Mouse (Mus musculus) kidney, postnatal 10 days (tissue): Measurements from ENCODE around the gene Ly86.

Experiments used
- DNase-seq: peaks from one replicate; pipeline ENCODE4 v3.0.0; 2021; ENCODE audit warnings: mixed read lengths

Ly86 gene

DNA sequence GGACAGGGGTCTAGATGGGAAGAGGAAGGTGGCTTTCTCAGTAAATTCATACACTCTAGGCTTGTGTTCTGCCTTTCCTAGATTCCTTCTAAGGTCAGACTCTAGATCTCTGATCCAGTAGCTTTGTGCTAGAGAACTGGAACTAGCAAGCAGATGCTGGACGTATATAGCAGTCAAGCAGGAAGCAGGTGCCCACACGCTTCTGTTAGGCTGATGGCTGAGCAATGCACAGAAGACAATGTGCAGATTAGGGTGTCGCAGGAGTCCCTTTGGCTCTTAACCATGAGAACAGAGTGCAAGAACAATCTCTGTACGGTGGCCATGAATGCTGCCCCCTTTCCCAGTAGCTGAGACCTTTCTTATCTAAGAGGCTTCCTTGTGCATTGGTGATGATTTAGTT lies 9.4 kb downstream of the Ly86 start:
- DNase-seq: no peak

DNA sequence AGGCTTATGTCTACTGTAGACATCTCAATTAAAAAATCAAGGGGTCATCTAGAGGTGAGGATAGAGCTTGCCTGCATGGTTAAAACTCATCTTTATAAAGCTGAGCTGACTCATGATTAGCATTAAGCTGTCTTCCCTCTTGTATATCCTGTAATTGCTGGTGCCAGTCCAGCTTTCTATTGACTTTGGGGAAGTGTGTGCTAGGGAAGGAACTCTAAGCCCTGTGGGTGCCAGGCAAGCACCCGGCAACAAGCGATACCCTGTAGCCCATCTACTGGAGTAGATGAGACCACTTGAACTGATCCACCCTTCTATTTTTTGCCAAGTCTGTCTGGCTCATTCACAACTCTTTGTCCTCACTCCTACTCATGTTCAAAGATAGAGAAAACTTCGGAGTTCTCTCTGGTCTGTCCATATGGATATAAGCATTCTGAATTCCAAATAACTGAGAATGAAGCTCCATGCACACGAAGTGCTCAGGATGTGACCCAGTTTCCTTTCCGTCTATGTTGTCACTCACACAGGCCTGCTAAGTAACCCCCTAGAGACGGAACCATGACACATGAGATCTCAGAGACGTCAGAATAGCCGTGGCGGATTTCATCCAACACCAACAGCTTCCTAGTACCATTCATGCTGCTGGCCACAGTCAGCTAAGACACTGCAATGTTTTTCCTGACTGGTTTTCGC lies 10.8 kb downstream of the Ly86 start:
- DNase-seq: no peak

DNA sequence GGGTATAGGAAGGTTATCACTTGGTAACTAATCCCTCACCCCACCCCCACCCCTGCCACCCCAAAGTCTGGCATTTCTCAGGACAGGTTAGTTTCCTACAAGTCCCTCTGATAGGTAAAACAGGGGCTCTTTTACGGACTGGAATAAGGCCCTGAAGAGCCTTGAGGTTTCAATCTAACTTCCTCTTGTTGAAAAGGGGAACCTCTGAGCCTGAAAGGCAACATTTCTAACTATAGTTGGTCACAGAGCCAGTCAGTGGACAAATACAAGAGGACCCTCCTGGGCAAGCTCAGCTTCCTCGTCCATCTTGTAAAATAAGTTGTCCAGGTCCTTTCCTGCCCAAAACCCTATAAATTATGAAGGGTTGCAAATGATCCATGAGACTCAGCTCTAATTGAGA lies 11.5 kb downstream of the Ly86 start:
- no peak for DNase-seq

DNA sequence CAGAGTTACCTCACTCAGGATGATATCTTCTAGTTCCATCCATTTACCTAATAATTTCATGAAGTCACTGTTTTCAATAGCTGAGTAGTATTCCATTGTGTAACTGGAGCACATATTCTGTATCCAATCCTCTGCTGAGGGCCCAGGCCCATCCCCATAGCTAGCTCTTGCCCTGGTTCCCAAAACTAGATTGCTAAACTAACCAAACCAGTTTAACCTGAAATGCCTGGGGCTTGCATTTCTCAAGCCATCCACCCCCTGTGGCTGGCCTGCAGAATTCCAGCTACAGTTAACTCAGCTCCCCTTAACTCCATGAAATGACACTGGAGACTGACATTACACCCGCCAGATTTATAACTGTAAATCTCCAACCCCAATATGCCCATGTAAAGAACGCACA lies 13.1 kb downstream of the Ly86 start:
- no peak for DNase-seq

DNA sequence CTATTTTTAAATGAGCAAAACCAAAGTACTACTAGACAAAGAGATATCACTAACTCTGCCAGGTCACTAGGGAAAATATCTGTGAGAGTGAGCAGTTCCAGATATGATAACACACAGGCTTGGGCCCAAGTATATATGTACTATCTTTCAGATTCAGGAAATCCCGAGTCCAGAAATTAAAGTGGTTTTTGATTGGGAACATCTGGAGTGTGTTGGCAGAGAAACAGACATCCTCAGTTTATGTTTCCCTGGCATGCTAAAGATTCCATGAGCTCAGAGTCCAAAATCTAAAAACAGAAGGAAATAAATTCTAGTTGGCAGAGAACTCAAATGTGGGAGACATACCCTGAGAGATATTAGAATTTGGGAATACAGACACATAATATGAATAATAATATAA lies 16.2 kb downstream of the Ly86 start:
- DNase-seq: no peak

DNA sequence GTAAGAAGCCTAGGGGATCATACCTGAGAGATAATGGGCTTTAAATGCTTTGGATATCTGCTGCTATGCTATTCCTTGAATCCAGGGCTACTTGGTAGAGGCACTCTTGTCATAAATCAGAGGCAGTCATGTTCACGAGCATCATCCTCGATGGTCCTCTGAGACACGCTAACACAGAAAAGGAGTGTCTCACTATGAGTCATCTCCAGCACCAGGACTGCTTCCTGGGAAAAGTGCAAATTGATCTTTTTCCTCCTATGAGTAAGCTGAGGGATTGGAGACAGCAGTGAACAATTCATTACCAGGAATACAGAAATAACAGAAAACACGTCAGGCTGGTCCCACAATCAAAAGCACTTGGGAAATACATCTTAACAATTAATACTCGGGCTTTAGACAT lies 19.3 kb downstream of the Ly86 start:
- DNase-seq: no peak

DNA sequence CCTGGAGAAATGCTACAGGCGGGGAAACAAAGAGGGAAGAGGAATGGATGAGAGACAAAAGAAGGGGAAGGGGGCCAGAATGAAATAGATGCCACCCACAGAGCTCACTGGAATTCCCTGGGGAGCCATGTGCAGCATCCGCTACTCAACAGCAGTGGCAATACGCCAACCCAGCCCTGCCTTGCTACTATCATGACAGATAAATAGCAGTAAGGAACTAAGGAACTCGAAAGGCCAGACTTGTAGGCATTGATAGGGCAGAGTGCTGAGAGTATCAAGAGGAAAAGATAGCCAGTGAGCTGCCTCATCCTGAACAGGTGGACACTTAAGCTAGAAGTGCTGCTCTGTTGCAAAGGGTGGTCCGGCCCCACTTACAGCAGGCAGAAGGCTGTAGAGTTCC lies 31.4 kb downstream of the Ly86 start:
- DNase-seq: peak; percentile 57

DNA sequence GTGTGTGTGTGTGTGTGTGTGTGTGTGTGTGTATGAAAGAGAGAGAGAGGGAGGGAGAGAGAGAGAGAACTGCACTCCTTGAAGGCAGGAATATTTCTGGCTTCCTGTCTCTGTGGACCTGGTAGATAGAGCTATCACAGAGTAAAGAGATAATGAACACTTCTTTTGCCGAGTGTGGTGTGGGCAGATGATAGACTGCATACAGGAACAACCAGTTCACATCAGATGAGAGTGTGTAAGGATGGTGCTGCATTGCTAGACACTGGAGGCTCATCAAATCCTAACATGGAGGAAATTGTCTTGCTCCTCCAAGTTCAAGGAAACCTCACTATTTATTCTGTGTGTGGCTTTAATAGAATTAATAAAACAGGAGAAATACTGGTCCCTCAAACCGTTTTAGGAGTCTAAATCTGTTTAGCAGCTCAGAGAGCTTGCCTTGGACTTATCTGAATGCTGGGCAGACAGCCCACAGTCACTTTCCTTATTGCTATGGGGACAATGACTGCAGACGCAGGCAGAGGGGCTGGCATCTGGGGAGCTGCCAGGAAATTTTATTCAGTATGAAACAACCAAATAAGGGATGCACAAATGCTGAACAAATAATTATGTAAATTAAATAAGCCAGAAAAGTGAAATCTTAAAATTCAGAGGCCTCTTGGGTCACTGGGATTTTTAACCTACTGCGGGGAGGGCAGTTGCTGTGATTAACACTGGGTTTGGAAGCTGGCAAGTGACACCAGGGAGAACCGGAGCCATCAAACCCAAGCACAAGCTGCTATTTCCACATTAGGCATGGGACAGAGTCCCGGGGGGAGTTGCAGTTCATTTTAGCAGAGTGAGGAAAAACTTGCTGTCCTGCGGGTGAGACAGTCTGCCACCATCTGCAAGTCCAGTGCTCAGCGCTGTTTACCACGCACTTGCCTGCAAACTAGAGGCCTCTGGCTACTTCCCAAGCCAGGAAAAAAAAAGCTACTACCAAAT lies 43.5 kb downstream of the Ly86 start:
- DNase-seq: peak; percentile 9

DNA sequence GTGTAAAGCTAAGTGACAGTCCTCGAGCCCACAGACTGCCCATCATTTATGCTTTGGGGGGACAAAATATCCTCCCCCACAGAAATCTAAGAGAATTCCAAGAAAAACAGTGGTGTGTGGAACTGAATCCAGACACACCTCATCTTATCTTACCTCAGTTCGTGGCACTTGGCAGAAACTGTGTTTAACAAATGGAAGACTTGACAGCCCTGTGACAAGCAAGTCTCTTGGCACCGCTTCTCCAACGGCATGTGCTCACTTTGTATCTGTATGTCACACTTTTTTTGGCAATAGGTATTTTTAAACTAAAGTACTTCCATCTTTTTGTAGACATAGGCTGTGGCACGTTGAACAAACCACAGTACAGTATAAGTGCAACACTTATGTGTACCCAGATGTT lies 44.3 kb downstream of the Ly86 start:
- no peak for DNase-seq

DNA sequence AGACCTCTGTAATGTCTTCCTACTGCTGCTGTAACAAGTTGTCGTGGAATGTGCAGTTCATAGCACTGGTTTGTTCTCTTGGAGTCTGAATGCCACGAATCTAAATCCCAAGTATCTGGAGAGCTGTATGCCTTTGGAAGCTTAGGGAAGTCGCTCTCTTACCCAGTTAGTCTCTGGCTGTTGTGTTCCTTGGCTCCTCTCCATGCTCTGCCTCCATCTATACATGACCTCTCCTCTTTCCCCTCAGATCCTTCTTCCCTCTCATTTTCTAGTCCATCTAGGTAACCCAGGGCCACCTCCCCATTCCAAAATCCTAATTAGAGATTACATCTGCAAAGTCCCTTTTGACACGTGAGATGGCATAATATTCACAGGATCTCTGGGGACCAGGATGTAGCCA lies 53.8 kb downstream of the Ly86 start:
- no peak for DNase-seq

DNA sequence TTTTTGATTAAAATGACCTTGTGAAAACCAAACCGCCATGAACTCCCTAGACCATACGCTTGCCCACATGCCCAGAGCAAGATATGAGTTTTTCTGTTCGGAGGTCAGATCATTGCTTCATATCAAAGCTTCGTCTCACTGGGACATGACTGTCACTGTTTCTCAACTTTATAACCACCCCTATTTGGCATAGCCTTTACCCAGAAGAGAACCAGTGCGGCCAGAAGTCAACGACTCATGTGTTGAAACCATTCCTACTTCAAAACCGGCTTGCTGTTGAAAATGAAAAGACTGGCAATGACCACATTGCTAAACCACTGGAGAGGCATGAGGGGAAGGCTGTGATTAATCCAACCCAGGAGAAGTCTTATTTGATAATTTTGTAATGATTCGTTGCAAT lies 54.3 kb downstream of the Ly86 start:
- DNase-seq: no peak

DNA sequence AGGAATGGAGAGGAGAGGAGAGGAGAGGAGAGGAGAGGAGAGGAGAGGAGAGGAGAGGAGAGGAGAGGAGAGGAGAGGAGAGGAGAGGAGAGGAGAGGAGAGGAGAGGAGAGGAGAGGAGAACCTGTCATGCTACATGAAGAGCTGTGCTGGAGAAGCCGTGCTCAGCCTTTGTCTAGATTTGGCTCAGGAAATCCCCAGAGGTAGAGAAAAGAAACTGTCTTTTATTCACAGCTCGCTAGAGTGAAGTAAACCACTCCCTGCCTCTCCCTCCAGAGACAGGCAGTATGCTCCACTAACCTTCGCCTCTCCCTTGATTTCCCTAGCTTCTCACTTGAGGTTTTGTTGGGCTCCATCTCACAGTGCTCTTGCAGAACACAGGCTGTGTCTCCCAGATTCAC lies 57.4 kb downstream of the Ly86 start:
- DNase-seq: no peak

DNA sequence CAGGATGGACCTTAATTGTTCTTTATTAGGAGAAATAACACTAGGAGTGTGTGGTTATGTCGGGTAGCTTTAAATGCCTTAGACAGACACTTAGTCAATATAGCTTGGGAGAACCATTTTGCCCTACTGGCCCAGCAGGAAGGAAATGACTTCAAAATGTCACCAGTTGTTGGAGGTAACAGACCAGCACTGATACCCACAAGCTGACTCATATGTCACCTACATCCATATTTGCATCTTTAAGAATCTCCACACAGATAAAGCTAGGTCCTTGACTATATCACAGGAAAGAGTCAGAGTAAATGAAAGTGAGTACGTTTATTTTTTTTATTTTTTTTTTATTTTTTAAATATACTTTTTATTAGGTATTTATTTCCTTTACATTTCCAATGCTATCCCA lies 58.7 kb downstream of the Ly86 start:
- DNase-seq: no peak

DNA sequence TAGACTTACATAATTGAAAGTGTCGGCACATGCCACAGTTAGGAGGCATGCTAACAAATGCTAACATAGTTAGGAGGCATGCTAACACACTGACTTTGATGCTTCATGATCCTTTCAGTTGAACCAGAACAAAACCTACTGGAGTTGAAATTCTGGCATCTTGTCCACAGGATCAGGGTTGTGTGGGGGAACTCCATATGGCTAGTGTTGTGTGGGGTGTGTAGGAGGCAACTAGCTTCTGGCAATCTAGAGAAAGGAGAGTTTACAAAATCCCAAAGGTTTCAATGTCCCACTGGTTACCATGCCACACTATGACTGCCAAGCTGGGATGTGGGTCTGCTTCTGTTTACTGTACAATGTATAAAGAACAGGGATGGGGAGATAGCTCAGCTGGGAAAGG lies 70.7 kb downstream of the Ly86 start:
- DNase-seq: no peak

DNA sequence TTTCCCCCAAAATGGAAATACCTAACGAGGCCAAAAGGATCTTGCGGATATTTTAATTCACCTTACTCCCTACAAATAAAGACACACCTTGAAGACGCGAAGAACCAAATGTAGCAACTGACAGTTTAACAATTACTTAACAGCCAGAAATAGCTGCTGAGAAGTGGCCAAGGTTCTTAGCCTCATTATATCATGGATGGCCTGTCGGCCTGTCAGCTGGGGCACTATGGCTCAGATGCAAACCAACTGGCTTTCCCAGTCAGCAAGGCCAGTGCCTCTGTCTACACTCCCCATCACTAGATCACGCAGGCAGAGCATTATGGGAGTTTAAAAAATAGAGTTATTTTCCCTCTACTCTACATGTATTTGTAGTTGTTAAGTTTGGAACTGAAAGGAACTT lies 78.4 kb downstream of the Ly86 start:
- peak; percentile 22 for DNase-seq

DNA sequence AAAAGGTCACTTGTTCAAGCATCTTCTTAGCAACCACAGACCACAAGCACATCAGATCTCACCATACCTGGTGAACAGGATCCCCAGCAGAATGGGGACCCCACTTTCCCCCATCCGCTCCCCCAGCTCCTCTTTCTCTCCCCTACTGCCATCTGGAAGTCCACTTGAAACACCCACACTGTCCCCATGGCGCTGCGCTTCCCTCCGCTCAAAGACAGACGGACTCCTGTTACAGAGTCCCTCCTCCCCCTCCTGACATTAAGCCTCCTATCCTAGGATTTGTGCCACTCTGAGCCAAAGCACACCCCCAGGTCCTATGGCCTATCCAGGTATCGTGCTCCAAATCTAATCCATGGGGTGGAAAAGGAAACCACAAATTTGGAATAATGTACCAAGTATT lies 79.9 kb downstream of the Ly86 start:
- no peak for DNase-seq

DNA sequence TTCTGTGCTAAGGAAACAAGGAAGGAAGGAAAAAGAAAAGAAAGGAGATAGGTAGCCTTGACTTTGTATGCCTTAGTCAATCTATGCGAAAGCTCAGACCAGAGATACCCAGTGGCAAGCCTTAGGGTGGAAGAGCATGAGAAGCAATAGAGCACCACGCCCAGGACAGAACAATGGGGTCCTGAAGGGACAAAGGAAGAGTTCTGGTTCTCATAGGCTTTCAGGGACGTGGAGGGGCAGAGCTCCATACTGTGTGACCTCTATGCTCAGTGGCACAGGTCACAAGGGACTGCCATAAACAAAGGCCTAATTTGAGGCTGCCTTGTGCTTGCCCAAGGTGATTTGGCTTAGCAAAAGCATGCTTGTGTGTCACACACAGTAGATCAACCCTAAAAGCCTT lies 80.4 kb downstream of the Ly86 start:
- DNase-seq: no peak

DNA sequence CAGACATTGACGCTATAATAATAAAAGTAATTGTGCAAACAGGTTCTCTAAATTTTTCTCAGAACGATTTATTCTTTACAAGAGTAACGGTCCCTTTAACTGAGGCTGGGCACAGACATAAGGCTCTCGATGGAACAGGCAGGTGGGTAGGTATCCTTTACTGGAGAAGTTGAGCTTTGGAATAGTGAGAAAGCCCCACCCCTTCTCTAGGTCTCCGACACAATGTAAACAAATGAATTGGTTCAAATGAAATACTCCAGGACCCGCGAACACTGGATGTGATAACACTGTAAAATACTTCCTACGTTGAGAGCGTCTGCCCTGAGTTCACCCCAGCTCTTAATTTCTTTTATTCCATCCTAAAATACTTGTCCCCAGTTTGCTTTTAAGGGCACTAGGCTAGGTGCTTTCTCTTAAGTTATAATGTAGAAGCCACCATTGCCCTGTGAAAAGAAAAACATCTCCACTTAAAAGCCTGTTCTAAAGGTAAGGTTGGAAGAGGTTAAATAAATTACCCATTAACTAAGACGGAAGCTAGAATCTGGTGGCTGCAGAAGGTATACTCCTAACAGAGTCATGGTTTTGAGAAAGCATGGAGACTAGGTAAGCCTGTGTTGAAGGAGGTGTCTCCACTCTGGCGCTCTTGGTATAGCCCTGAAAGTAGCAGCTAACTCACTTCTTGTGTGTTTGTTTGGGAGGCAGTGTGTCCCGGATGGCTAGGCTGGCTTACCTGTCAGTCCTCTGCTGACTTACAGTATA lies 81.7 kb downstream of the Ly86 start:
- DNase-seq: peak; percentile 7

DNA sequence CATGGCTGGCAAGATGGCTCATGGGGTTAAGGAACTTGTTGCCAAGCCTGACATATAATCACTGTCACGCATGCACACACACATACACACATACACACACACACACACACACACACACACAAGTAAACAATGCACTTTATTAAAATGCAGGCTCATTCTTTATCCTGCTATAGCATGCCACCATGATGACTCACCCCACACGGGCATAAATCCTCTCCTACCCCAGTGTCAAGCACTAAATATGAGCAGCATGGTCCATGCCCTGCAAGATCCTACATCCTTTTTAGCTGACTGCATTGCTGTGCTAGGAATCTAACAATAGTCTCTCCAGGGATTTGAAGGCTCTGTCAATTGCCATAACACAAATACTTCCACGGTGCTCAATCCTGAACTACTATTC lies 83.5 kb downstream of the Ly86 start:
- peak; percentile 2 for DNase-seq

DNA sequence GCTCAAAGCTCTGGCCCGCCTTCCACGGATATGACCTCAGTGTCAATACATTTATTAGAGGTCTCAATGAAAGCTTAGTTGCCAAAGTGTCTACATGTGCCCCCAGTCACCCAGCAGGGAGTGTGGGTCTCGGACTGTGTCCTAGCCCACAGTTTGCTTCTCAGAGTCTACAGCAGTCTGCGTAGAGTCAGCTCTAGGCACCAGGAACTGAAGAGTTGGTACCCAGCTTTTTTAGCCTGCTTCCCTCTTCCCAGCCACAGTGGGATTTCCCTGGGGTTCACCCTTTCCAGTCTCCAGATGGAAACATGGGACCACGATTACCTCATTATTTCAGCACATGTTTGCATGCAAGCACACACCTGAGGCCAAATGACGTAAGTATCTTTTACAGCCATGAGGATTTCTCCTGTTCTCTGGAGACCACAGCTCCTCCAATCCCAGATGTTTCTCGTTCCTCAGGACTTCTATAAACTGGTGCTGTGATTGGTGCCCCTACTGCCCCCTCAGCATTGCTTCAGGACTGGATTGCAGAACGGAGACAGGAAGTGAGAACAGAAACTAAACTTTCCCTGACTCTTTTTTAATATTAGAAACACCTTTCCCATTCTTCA lies 84.8 kb downstream of the Ly86 start:
- peak; percentile 4 for DNase-seq

DNA sequence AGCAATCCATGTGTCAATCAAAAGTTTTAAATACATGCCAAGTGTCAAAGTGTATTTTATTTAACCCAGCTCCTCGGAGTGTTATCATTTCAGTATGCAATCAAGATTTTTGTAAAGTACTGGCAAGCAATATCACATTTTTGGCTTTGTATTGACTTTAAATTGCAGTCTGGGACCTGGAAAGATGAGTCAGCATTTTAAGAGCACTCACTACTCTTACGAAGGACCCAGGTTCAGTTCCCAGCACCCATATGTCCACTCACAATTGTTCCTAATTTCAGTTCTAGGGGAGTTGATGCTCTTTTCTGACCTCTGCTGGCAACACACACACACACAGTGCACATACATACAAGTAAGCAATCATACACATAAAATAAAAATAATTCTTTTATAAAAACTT lies 86.7 kb downstream of the Ly86 start:
- no peak for DNase-seq

DNA sequence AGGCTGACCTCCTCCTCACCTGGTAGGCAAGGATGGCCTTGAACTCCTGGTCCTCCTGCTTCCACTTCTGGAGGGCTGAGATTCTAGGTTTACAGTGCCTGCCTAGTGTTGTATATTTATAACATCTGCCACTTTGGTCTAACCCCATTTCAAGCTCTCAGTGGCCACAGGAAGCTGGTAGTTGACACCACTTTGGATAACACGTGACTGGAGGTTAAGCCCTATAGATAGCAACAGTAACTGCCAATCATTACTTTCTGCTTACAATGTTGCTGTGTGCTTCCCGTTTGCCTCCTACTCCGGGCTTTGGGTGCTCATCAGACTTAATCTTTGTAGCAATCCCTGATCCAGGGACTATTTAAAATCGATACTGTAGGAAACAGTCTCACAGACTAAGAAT lies 87.6 kb downstream of the Ly86 start:
- no peak for DNase-seq

DNA sequence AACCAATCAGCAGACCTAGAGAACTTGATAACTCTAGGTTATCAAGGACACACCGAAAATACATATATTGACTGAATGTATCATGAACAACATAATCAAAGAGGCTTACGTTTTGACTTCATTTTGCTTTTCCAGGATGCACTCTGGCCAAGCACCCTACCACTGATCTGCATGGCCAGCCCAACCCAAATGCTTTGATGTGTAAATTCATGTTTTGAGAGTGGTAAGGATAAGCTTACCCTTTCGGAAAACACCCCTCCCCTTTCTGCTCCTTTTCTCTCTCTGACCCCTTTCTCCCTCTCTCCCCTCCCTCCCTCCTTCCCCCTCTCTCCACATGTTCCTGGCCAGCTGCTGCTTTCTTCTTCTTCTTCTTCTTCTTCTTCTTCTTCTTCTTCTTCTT lies 88.1 kb downstream of the Ly86 start:
- DNase-seq: no peak
